Mouse (Mus musculus): Measurements from ENCODE around the gene Trib3. TPM values are rescaled to one million over a fixed set of nuclear protein-coding genes. Genes with fewer than 3 reads are reported as not detected.
"Not testable (repeated sequence)": the region's sequence is repeated elsewhere in the genome, so short reads cannot be mapped to it uniquely, and the experiment has no call there.

Trib3 gene
- polyA plus RNA-seq, 1 experiment from 2014 or later = 1.2 TPM

- DNase-seq; ATAC-seq (ENCODE audit: low FRiP score, low TSS enrichment); H3K9ac ChIP-seq (replicated peaks; ENCODE audit: low read length); H3K27ac ChIP-seq (replicated peaks; ENCODE audit: low read depth, low read length); H3K4me1 ChIP-seq (ENCODE audit: control insufficient read depth, insufficient read depth, low read length); H3K4me2 ChIP-seq (ENCODE audit: low read length); H3K4me3 ChIP-seq (replicated peaks; ENCODE audit: low read depth, low read length); H3K27me3 ChIP-seq (ENCODE audit: control insufficient read depth, insufficient read depth, low read length); H3K9me3 ChIP-seq (ENCODE audit: control insufficient read depth, low read length): not testable (repeated sequence)
- H3K36me3 ChIP-seq (ENCODE audit: control insufficient read depth, insufficient read depth, low read length) = peaks cover 31% of the 10 kb centered on the region
- WGBS = 86% methylated on average over 1 of the region's 2 CpGs
Measured at GRCm38 (mm10) chr2:152289623-152290022, 54.2 kb downstream of the Trib3 start.

DNA sequence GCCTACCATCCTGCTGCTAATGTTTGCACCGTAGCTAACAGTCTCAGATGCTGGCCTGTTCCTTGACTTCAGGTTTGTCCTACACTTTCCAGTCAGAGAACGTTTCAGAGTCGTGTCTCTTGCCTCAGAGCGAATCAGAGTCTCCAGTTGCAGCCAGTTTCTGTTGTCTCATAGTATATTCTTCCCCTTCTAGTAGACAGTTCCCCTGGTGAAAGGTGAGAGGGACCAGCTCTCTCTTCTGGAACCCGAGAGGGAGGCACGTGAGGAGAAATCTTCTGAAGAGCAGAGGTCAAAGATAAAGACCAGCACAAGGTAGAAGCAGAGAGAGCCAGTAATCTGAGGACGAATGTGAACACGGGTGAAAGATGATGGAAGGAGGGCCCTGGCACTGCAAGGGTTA is 55.8 kb downstream of the Trib3 start:
- 87% methylated on average over 8 of the region's 8 CpGs for WGBS
- no peak for DNase-seq
- no peaks in the 10 kb centered on the region for H3K27me3 ChIP-seq (ENCODE audit: control insufficient read depth, insufficient read depth, low read length)
- H3K9ac ChIP-seq (replicated peaks; ENCODE audit: low read length) = no peak overlapping the region
- no peak overlapping the region for H3K27ac ChIP-seq (replicated peaks; ENCODE audit: low read depth, low read length)
- H3K9me3 ChIP-seq (ENCODE audit: control insufficient read depth, low read length) = no peaks in the 10 kb centered on the region
- H3K36me3 ChIP-seq (ENCODE audit: control insufficient read depth, insufficient read depth, low read length) = peaks cover 47% of the 10 kb centered on the region
- H3K4me2 ChIP-seq (ENCODE audit: low read length) = no peak overlapping the region
- no peak overlapping the region for H3K4me3 ChIP-seq (replicated peaks; ENCODE audit: low read depth, low read length)
- ATAC-seq (ENCODE audit: low FRiP score, low TSS enrichment) = no peak
- no peaks in the 10 kb centered on the region for H3K4me1 ChIP-seq (ENCODE audit: control insufficient read depth, insufficient read depth, low read length)

GRCm38 (mm10) chr2:152287560-152287959 is 56.3 kb downstream of the Trib3 start:
- no peak overlapping the region for H3K4me2 ChIP-seq (ENCODE audit: low read length)
- no peaks in the 10 kb centered on the region for H3K4me1 ChIP-seq (ENCODE audit: control insufficient read depth, insufficient read depth, low read length)
- H3K4me3 ChIP-seq (replicated peaks; ENCODE audit: low read depth, low read length) = no peak overlapping the region
- H3K36me3 ChIP-seq (ENCODE audit: control insufficient read depth, insufficient read depth, low read length) = peaks cover 52% of the 10 kb centered on the region
- H3K27me3 ChIP-seq (ENCODE audit: control insufficient read depth, insufficient read depth, low read length) = no peaks in the 10 kb centered on the region
- H3K27ac ChIP-seq (replicated peaks; ENCODE audit: low read depth, low read length) = no peak overlapping the region
- H3K9ac ChIP-seq (replicated peaks; ENCODE audit: low read length) = no peak overlapping the region
- ATAC-seq (ENCODE audit: low FRiP score, low TSS enrichment) (no peak), DNase-seq (no peak)
- WGBS = 95% methylated on average over 5 of the region's 5 CpGs
- H3K9me3 ChIP-seq (ENCODE audit: control insufficient read depth, low read length) = no peaks in the 10 kb centered on the region

Other genes with a start within 250 kb of the Trib3 start
- 11.5 and 17.4 TPM in 2 replicates for gene Srxn1, start 238.5 kb downstream of the Trib3 start, polyA plus RNA-seq (2014; fragmentation: Nextera tagmentation; extraction: Ambion mirVana)
- 0.76 and 0.96 TPM in 2 replicates for gene Tcf15, start 200.5 kb downstream of the Trib3 start, polyA plus RNA-seq (2014; fragmentation: Nextera tagmentation; extraction: Ambion mirVana)
- 164 and 229 TPM in 2 replicates for gene Csnk2a1, start 117.2 kb downstream of the Trib3 start, polyA plus RNA-seq (2014; fragmentation: Nextera tagmentation; extraction: Ambion mirVana)
- gene Tbc1d20, start 50.2 kb downstream of the Trib3 start, polyA plus RNA-seq (2014; fragmentation: Nextera tagmentation; extraction: Ambion mirVana) = 23.3 and 28.8 TPM in 2 replicates
- gene Rbck1, start 11.4 kb downstream of the Trib3 start, polyA plus RNA-seq (2014; fragmentation: Nextera tagmentation; extraction: Ambion mirVana) = 108 and 109 TPM in 2 replicates
- 40.1 and 49.0 TPM in 2 replicates for gene Nrsn2, start 32.6 kb upstream of the Trib3 start, polyA plus RNA-seq (2014; fragmentation: Nextera tagmentation; extraction: Ambion mirVana)
- gene Sox12, start 54.0 kb upstream of the Trib3 start, polyA plus RNA-seq (2014; fragmentation: Nextera tagmentation; extraction: Ambion mirVana) = 21.9 and 25.4 TPM in 2 replicates
- 18.0 and 19.3 TPM in 2 replicates for gene Zcchc3, start 71.0 kb upstream of the Trib3 start, polyA plus RNA-seq (2014; fragmentation: Nextera tagmentation; extraction: Ambion mirVana)
- gene 6820408C15Rik, start 71.6 kb upstream of the Trib3 start, polyA plus RNA-seq (2014; fragmentation: Nextera tagmentation; extraction: Ambion mirVana) = 1.0 and 1.1 TPM in 2 replicates
- gene Defb23, start 120.6 kb upstream of the Trib3 start, polyA plus RNA-seq (2014; fragmentation: Nextera tagmentation; extraction: Ambion mirVana) = not detected in 2 replicates
- gene Defb20, start 133.0 kb upstream of the Trib3 start, polyA plus RNA-seq (2014; fragmentation: Nextera tagmentation; extraction: Ambion mirVana) = not detected in 2 replicates
- gene Defb22, start 146.1 kb upstream of the Trib3 start, polyA plus RNA-seq (2014; fragmentation: Nextera tagmentation; extraction: Ambion mirVana) = not detected in 2 replicates
- gene Defb26, start 167.7 kb upstream of the Trib3 start, polyA plus RNA-seq (2014; fragmentation: Nextera tagmentation; extraction: Ambion mirVana) = not detected in 2 replicates
- not detected in 2 replicates for gene Defb28, start 174.2 kb upstream of the Trib3 start, polyA plus RNA-seq (2014; fragmentation: Nextera tagmentation; extraction: Ambion mirVana)
- gene Defb29, start 196.1 kb upstream of the Trib3 start, polyA plus RNA-seq (2014; fragmentation: Nextera tagmentation; extraction: Ambion mirVana) = not detected in 2 replicates
- gene Gm17416, start 225.3 kb upstream of the Trib3 start, polyA plus RNA-seq (2014; fragmentation: Nextera tagmentation; extraction: Ambion mirVana) = not detected in 2 replicates
- gene Defb21, start 228.7 kb upstream of the Trib3 start, polyA plus RNA-seq (2014; fragmentation: Nextera tagmentation; extraction: Ambion mirVana) = not detected in 2 replicates
- not detected in 2 replicates for gene Defb19, start 236.3 kb upstream of the Trib3 start, polyA plus RNA-seq (2014; fragmentation: Nextera tagmentation; extraction: Ambion mirVana)

Measured in midbrain, embryonic 14.5 days (tissue).